Mouse (Mus musculus): ENCODE measurements around the gene Tagap1. TPM values are rescaled to one million over a fixed set of nuclear protein-coding genes. Genes with fewer than 3 reads are reported as not detected.
"Not testable (repeated sequence)": the region's sequence is repeated elsewhere in the genome, so short reads cannot be mapped to it uniquely, and the experiment has no call there.

Tagap1 gene
- polyA plus RNA-seq, 2 experiments from 2014 or later: 45.9 to 57.3 TPM

- ATAC-seq: peak; percentile 85
Observed at GRCm38 (mm10) chr17:6961181-6962000, 435 bp upstream of the Tagap1 start.

- not testable (repeated sequence) for ATAC-seq
Observed at GRCm38 (mm10) chr17:6960349-6960748, 607 bp downstream of the Tagap1 start.

GRCm38 (mm10) chr17:6959543-6960259, 1.3 kb downstream of the Tagap1 start:
- not testable (repeated sequence) for ATAC-seq

- ATAC-seq: not testable (repeated sequence)
Observed at GRCm38 (mm10) chr17:6958881-6959280, 2.1 kb downstream of the Tagap1 start.

GRCm38 (mm10) chr17:6948769-6949228, 12.2 kb downstream of the Tagap1 start:
- peak; percentile 19 for ATAC-seq

GRCm38 (mm10) chr17:6947984-6948768, 12.8 kb downstream of the Tagap1 start, which contains the start of gene Rsph3b:
Gene Rsph3b, minus strand, starts transcription at chr17:6948682.
- peak; percentile 69 for ATAC-seq

- peak; percentile 1 for ATAC-seq
Observed at GRCm38 (mm10) chr17:6947637-6947983, 13.3 kb downstream of the Tagap1 start.

GRCm38 (mm10) chr17:6942560-6942959, 18.4 kb downstream of the Tagap1 start:
- not testable (repeated sequence) for ATAC-seq

GRCm38 (mm10) chr17:6931625-6932024, 29.3 kb downstream of the Tagap1 start:
- not testable (repeated sequence) for ATAC-seq

- ATAC-seq: not testable (repeated sequence)
Observed at GRCm38 (mm10) chr17:6920351-6920894, 40.5 kb downstream of the Tagap1 start.

GRCm38 (mm10) chr17:6919388-6919787, 41.6 kb downstream of the Tagap1 start:
- ATAC-seq: not testable (repeated sequence)

- not testable (repeated sequence) for ATAC-seq
Observed at GRCm38 (mm10) chr17:6915282-6915681, 45.7 kb downstream of the Tagap1 start.

- ATAC-seq: not testable (repeated sequence)
Observed at GRCm38 (mm10) chr17:6914066-6914465, 46.9 kb downstream of the Tagap1 start.

Other genes starting within 250 kb of the Tagap1 start
- gene Ezr, start 178.4 kb downstream of the Tagap1 start, polyA plus RNA-seq (2017; shearing (Covaris generic)): 100 to 1,000 TPM; 112 to 143 TPM
- gene Rsph3b, start 12.5 kb downstream of the Tagap1 start, polyA plus RNA-seq (2017; shearing (Covaris generic)): 10 to 100 TPM; 26.1 to 31.4 TPM
- 100 to 1,000 TPM; 368 to 401 TPM for gene Rnaset2b, start 9.5 kb upstream of the Tagap1 start, polyA plus RNA-seq (2017; shearing (Covaris generic))
- gene Gm49721, start 17.7 kb upstream of the Tagap1 start, polyA plus RNA-seq (2017; shearing (Covaris generic)): under 1 TPM in 1 of 2 experiments, not detected in 1; 0.20 TPM
- not detected for gene Gm1604a, start 64.4 kb upstream of the Tagap1 start, polyA plus RNA-seq (2017; shearing (Covaris generic))
- under 1 TPM; 0.57 to 0.60 TPM for gene Rps6ka2, start 209.0 kb upstream of the Tagap1 start, polyA plus RNA-seq (2017; shearing (Covaris generic))

Measured in activated CD4-positive, CD25-positive, alpha-beta regulatory T cell, adult 4 months (primary cell).